Mouse (Mus musculus): ENCODE data around the gene Fam180a. TPM values are rescaled to one million over a fixed set of nuclear protein-coding genes. Genes with fewer than 3 reads are reported as not detected.
"Not testable (repeated sequence)": the region's sequence is repeated elsewhere in the genome, so short reads cannot be mapped to it uniquely, and the experiment has no call there.

Gene Fam180a
- 0.59 and 1.6 TPM in 2 replicates for polyA plus RNA-seq (2015; fragmentation: Nextera tagmentation; extraction: Ambion mirVana)

DNA sequence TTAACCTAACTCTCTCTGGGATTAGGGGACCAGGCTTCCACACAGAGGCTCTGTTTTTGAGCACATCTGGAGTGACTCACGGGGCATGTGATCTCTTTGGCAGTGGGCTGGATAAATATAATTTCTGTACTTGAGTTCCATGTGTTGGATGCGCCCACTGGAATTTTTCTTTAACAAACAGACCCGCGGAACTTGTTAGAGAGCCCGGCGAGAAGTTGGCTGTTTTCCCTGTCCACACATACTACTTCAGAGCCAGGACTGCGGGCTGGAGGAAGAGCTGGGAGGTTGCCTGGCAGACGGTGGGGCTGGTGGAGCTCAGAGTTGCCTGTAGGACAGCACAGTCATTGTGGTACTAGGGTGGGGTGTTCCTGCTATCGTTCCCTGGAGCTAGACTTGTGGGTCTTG lies at the start of gene Fam180a:
Gene Fam180a (minus strand): TSS at position 31 of the 405 bp plus-strand sequence.
- H3K4me1 ChIP-seq = peaks cover 8% of the 10 kb centered on the region; the same call in 1 of the 2 replicates
- H3K9ac ChIP-seq (replicated peaks) = no peak within 1 kb of the TSS
- 84% methylated on average over 9 of the region's 9 CpGs for WGBS
- H3K36me3 ChIP-seq = no peaks in the 10 kb centered on the region
- no peak within 1 kb of the TSS for H3K4me2 ChIP-seq
- no peaks in the 10 kb centered on the region for H3K9me3 ChIP-seq (replicated peaks)
- H3K27ac ChIP-seq (replicated peaks) = no peak within 1 kb of the TSS
- H3K4me3 ChIP-seq (replicated peaks) = no peak within 1 kb of the TSS
- no peaks in the 10 kb centered on the region for H3K27me3 ChIP-seq (replicated peaks)
- ATAC-seq (ENCODE audit: low FRiP score) = no peak

GRCm38 (mm10) chr6:35374052-35374451 lies 48.1 kb upstream of the Fam180a start:
- H3K4me2 ChIP-seq = no peak overlapping the region
- H3K27ac ChIP-seq (replicated peaks) = no peak overlapping the region
- no peaks in the 10 kb centered on the region for H3K9me3 ChIP-seq (replicated peaks)
- no peaks in the 10 kb centered on the region for H3K36me3 ChIP-seq
- H3K4me1 ChIP-seq = no peaks in the 10 kb centered on the region
- 95% methylated on average over 10 of the region's 10 CpGs for WGBS
- no peaks in the 10 kb centered on the region for H3K27me3 ChIP-seq (replicated peaks)
- H3K9ac ChIP-seq (replicated peaks) = no peak overlapping the region
- no peak for ATAC-seq (ENCODE audit: low FRiP score)
- no peak overlapping the region for H3K4me3 ChIP-seq (replicated peaks)

DNA sequence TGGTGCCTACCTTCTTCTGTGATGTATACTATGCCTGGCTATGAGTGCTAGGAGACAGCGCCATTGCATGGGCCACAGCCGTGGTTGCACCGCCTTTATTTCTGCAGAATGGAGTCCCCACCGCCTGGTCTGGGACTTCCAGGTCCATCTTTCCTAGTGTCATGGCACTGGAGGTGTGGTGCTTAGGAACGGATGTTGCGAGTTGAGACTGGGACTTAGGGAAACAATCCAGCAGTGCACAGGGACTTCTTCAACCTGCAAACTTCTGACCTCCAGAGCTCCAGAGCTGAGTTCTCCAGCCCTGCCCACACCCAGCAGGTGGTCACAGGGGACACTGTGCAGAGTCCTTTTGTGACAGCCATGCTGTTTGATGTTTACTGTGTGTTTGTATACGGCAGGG lies 44.4 kb upstream of the Fam180a start:
- 87% methylated on average over 7 of the region's 7 CpGs for WGBS
- Histone ChIP-seq H3K9me3 (replicated peaks) (no peaks in the 10 kb centered on the region), H3K4me2 (no peak overlapping the region), H3K27me3 (replicated peaks) (no peaks in the 10 kb centered on the region), H3K4me1 (no peaks in the 10 kb centered on the region), H3K36me3 (no peaks in the 10 kb centered on the region), H3K4me3 (replicated peaks) (no peak overlapping the region), H3K9ac (replicated peaks) (no peak overlapping the region), H3K27ac (replicated peaks) (no peak overlapping the region)
- ATAC-seq (ENCODE audit: low FRiP score) = no peak

- not testable (repeated sequence) for H3K36me3 ChIP-seq; H3K27me3 ChIP-seq (replicated peaks); H3K4me2 ChIP-seq; H3K4me3 ChIP-seq (replicated peaks); H3K9ac ChIP-seq (replicated peaks); ATAC-seq (ENCODE audit: low FRiP score); H3K27ac ChIP-seq (replicated peaks); H3K9me3 ChIP-seq (replicated peaks); H3K4me1 ChIP-seq
- 87% methylated on average over 17 of the region's 18 CpGs for WGBS
These were observed 43.8 kb upstream of the Fam180a start for GRCm38 (mm10) chr6:35369578-35370282.

- Histone ChIP-seq H3K27ac (replicated peaks) (no peak overlapping the region), H3K9ac (replicated peaks) (no peak overlapping the region), H3K4me1 (no peaks in the 10 kb centered on the region), H3K36me3 (no peaks in the 10 kb centered on the region), H3K9me3 (replicated peaks) (no peaks in the 10 kb centered on the region), H3K4me3 (replicated peaks) (no peak overlapping the region), H3K4me2 (no peak overlapping the region), H3K27me3 (replicated peaks) (no peaks in the 10 kb centered on the region)
- no peak for ATAC-seq (ENCODE audit: low FRiP score)
- WGBS = 63% methylated on average over 9 of the region's 9 CpGs
These were observed 36.7 kb upstream of the Fam180a start for GRCm38 (mm10) chr6:35362596-35362995.

GRCm38 (mm10) chr6:35355320-35355719 lies 29.4 kb upstream of the Fam180a start:
- 91% methylated on average over 3 of the region's 3 CpGs for WGBS
- Histone ChIP-seq H3K27me3 (replicated peaks) (no peaks in the 10 kb centered on the region), H3K9me3 (replicated peaks) (no peaks in the 10 kb centered on the region), H3K4me2 (no peak overlapping the region), H3K4me1 (peaks cover 15% of the 10 kb centered on the region), H3K4me3 (replicated peaks) (no peak overlapping the region), H3K36me3 (no peaks in the 10 kb centered on the region), H3K27ac (replicated peaks) (0 out of 2 replicates have a peak overlapping the region, but pooled peaks have one; percentile 42), H3K9ac (replicated peaks) (no peak overlapping the region)
- ATAC-seq (ENCODE audit: low FRiP score) = no peak

- Histone ChIP-seq H3K9ac (replicated peaks) (no peak overlapping the region), H3K4me2 (peak overlapping the region; percentile 35), H3K4me3 (replicated peaks) (no peak overlapping the region), H3K27ac (replicated peaks) (peak overlapping the region; percentile 42; the same call in 1 of the 2 replicates), H3K36me3 (no peaks in the 10 kb centered on the region), H3K4me1 (peaks cover 15% of the 10 kb centered on the region), H3K27me3 (replicated peaks) (no peaks in the 10 kb centered on the region), H3K9me3 (replicated peaks) (no peaks in the 10 kb centered on the region)
- 15% methylated on average over 6 of the region's 6 CpGs for WGBS
- ATAC-seq (ENCODE audit: low FRiP score) = peak; percentile 37; the same call in 1 of the 2 replicates
These were observed 28.7 kb upstream of the Fam180a start for GRCm38 (mm10) chr6:35354622-35354998.

- no peak overlapping the region for H3K4me3 ChIP-seq (replicated peaks)
- ATAC-seq (ENCODE audit: low FRiP score) = no peak
- 13% methylated on average over 18 of the region's 18 CpGs for WGBS
- 0 out of 2 replicates have a peak overlapping the region, but pooled peaks have one; percentile 42 for H3K27ac ChIP-seq (replicated peaks)
- no peak overlapping the region for H3K9ac ChIP-seq (replicated peaks)
- H3K36me3 ChIP-seq = no peaks in the 10 kb centered on the region
- no peaks in the 10 kb centered on the region for H3K27me3 ChIP-seq (replicated peaks)
- peaks cover 15% of the 10 kb centered on the region for H3K4me1 ChIP-seq
- H3K4me2 ChIP-seq = peak overlapping the region; percentile 35
- H3K9me3 ChIP-seq (replicated peaks) = no peaks in the 10 kb centered on the region
These were observed 28.1 kb upstream of the Fam180a start for GRCm38 (mm10) chr6:35353846-35354621.

GRCm38 (mm10) chr6:35353416-35353815 lies 27.5 kb upstream of the Fam180a start:
- no peak for ATAC-seq (ENCODE audit: low FRiP score)
- H3K9ac ChIP-seq (replicated peaks) = no peak overlapping the region
- no peak overlapping the region for H3K4me3 ChIP-seq (replicated peaks)
- WGBS = 70% methylated on average over 5 of the region's 5 CpGs
- no peaks in the 10 kb centered on the region for H3K36me3 ChIP-seq
- H3K27ac ChIP-seq (replicated peaks) = no peak overlapping the region
- no peaks in the 10 kb centered on the region for H3K9me3 ChIP-seq (replicated peaks)
- 0 out of 2 replicates have a peak overlapping the region, but pooled peaks have one; percentile 35 for H3K4me2 ChIP-seq
- peaks cover 15% of the 10 kb centered on the region for H3K4me1 ChIP-seq
- H3K27me3 ChIP-seq (replicated peaks) = no peaks in the 10 kb centered on the region

- H3K9ac ChIP-seq (replicated peaks) = no peak overlapping the region
- 91% methylated on average over 8 of the region's 8 CpGs for WGBS
- H3K9me3 ChIP-seq (replicated peaks) = no peaks in the 10 kb centered on the region
- H3K27ac ChIP-seq (replicated peaks) = no peak overlapping the region
- no peaks in the 10 kb centered on the region for H3K27me3 ChIP-seq (replicated peaks)
- ATAC-seq (ENCODE audit: low FRiP score) = no peak
- H3K4me1 ChIP-seq = peaks cover 15% of the 10 kb centered on the region
- H3K4me3 ChIP-seq (replicated peaks) = no peak overlapping the region
- no peaks in the 10 kb centered on the region for H3K36me3 ChIP-seq
- no peak overlapping the region for H3K4me2 ChIP-seq
These were observed 26.9 kb upstream of the Fam180a start for GRCm38 (mm10) chr6:35352867-35353266.

DNA sequence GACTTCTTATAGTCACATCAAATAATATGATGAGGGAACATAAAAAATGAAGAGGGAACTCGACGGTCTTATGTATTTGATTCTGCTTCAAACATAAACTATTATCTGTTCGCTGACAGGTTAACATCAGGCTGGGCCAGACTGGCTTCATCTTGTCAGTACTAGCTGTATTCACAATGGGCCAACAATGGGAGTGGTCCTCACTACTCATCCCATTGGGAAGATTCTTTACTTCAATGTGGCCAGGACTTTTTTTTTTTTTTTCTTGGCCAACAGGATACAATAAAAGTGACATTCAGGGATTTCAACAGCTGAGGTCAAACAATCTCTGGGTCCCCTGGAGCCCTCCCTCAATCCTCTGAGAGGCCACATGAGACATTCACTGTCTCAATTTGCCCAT lies 25.9 kb upstream of the Fam180a start:
- no peak for ATAC-seq (ENCODE audit: low FRiP score)
- no peak overlapping the region for H3K27ac ChIP-seq (replicated peaks)
- H3K36me3 ChIP-seq = no peaks in the 10 kb centered on the region
- peaks cover 15% of the 10 kb centered on the region for H3K4me1 ChIP-seq
- H3K9ac ChIP-seq (replicated peaks) = no peak overlapping the region
- H3K4me2 ChIP-seq = no peak overlapping the region
- 94% methylated on average over 3 of the region's 3 CpGs for WGBS
- H3K9me3 ChIP-seq (replicated peaks) = no peaks in the 10 kb centered on the region
- H3K27me3 ChIP-seq (replicated peaks) = no peaks in the 10 kb centered on the region
- H3K4me3 ChIP-seq (replicated peaks) = no peak overlapping the region

DNA sequence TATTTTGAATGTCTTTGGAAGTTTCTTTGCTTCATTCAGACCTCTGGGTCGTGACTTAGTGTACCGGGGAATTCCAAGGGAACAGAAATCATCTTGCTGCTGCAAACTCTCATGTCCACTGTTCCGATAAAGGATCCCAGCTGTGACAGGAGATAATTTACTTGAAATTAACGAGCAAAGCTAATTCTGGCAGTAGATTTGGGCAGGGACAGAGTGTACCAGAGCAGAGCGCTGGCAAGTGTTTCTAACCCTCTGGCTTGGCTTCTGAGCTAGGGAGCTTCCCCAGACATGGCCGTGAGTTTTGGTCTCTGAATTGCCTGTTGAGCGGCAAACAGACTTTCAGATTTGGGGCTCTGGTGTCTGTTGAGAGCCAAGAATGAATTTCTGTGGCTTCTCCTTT lies 23.8 kb upstream of the Fam180a start:
- Histone ChIP-seq H3K4me2 (no peak overlapping the region), H3K9me3 (replicated peaks) (no peaks in the 10 kb centered on the region), H3K27me3 (replicated peaks) (no peaks in the 10 kb centered on the region), H3K9ac (replicated peaks) (no peak overlapping the region), H3K4me3 (replicated peaks) (no peak overlapping the region), H3K27ac (replicated peaks) (no peak overlapping the region), H3K36me3 (no peaks in the 10 kb centered on the region), H3K4me1 (peaks cover 12% of the 10 kb centered on the region)
- ATAC-seq (ENCODE audit: low FRiP score) = no peak
- WGBS = 45% methylated on average over 7 of the region's 7 CpGs

Data from neural tube, embryonic 15.5 days (tissue).